Mouse (Mus musculus): ENCODE results near the gene Macf1. TPM values are rescaled to one million over a fixed set of nuclear protein-coding genes. Genes with fewer than 3 reads are reported as not detected.
"Not testable (repeated sequence)": the region's sequence is repeated elsewhere in the genome, so short reads cannot be mapped to it uniquely, and the experiment has no call there.

Gene Macf1
- polyA plus RNA-seq, 1 experiment: 251 TPM

GRCm38 (mm10) chr4:123662914-123663687 lies 21.1 kb downstream of the Macf1 start:
- Histone ChIP-seq H3K9ac (ENCODE audit: low read depth, poor library complexity, severe bottlenecking) (peak overlapping the region; percentile 98), H3K4me1 (ENCODE audit: control insufficient read depth, insufficient read depth, low read length) (peaks cover 2% of the 10 kb centered on the region), H3K27ac (ENCODE audit: insufficient read depth, low read length) (peak overlapping the region; percentile 90), H3K9me3 (replicated peaks; ENCODE audit: control insufficient read depth, insufficient read depth, low read length, poor library complexity, severe bottlenecking) (no peaks in the 10 kb centered on the region), H3K36me3 (ENCODE audit: control insufficient read depth, insufficient read depth, low read length, poor library complexity, severe bottlenecking) (no peaks in the 10 kb centered on the region; the same call in 1 of the 2 replicates), H3K4me3 (ENCODE audit: low read depth, low read length) (peak overlapping the region; percentile 83), H3K27me3 (ENCODE audit: control insufficient read depth, insufficient read depth, low read length, poor library complexity, severe bottlenecking) (no peaks in the 10 kb centered on the region)
- TF ChIP-seq EP300 (IDR thresholded peaks at IDR 0.05; ENCODE audit: insufficient read depth, low read depth, low read length): 0 out of 2 replicates have a peak, but pooled peaks have one; percentile 56
- no peak for TF ChIP-seq CTCF (IDR thresholded peaks at IDR 0.05; ENCODE audit: low read depth, low read length)

GRCm38 (mm10) chr4:123658175-123658574 lies 26.0 kb downstream of the Macf1 start:
- Histone ChIP-seq H3K27me3 (ENCODE audit: control insufficient read depth, insufficient read depth, low read length, poor library complexity, severe bottlenecking) (no peaks in the 10 kb centered on the region), H3K4me3 (ENCODE audit: low read depth, low read length) (no peak overlapping the region), H3K9ac (ENCODE audit: low read depth, poor library complexity, severe bottlenecking) (0 out of 2 replicates have a peak overlapping the region, but pooled peaks have one; percentile 23), H3K27ac (ENCODE audit: insufficient read depth, low read length) (no peak overlapping the region), H3K4me1 (ENCODE audit: control insufficient read depth, insufficient read depth, low read length) (peaks cover 2% of the 10 kb centered on the region), H3K36me3 (ENCODE audit: control insufficient read depth, insufficient read depth, low read length, poor library complexity, severe bottlenecking) (no peaks in the 10 kb centered on the region; the same call in 1 of the 2 replicates), H3K9me3 (replicated peaks; ENCODE audit: control insufficient read depth, insufficient read depth, low read length, poor library complexity, severe bottlenecking) (no peaks in the 10 kb centered on the region)
- TF ChIP-seq CTCF (IDR thresholded peaks at IDR 0.05; ENCODE audit: low read depth, low read length): no peak
- no peak for TF ChIP-seq EP300 (IDR thresholded peaks at IDR 0.05; ENCODE audit: insufficient read depth, low read depth, low read length)
- no peak for TF ChIP-seq POLR2A (IDR thresholded peaks at IDR 0.05; ENCODE audit: insufficient read depth, low read length)

- Histone ChIP-seq H3K9ac (ENCODE audit: low read depth, poor library complexity, severe bottlenecking) (no peak overlapping the region), H3K36me3 (ENCODE audit: control insufficient read depth, insufficient read depth, low read length, poor library complexity, severe bottlenecking) (no peaks in the 10 kb centered on the region), H3K4me1 (ENCODE audit: control insufficient read depth, insufficient read depth, low read length) (no peaks in the 10 kb centered on the region), H3K9me3 (replicated peaks; ENCODE audit: control insufficient read depth, insufficient read depth, low read length, poor library complexity, severe bottlenecking) (no peaks in the 10 kb centered on the region), H3K4me3 (ENCODE audit: low read depth, low read length) (no peak overlapping the region), H3K27me3 (ENCODE audit: control insufficient read depth, insufficient read depth, low read length, poor library complexity, severe bottlenecking) (no peaks in the 10 kb centered on the region), H3K27ac (ENCODE audit: insufficient read depth, low read length) (peak overlapping the region; percentile 29; the same call in 1 of the 2 replicates)
- TF ChIP-seq CTCF (IDR thresholded peaks at IDR 0.05; ENCODE audit: low read depth, low read length): no peak
- 0 out of 2 replicates have a peak, but pooled peaks have one; percentile 7 for TF ChIP-seq EP300 (IDR thresholded peaks at IDR 0.05; ENCODE audit: insufficient read depth, low read depth, low read length)
Observed at GRCm38 (mm10) chr4:123655245-123655644, 28.9 kb downstream of the Macf1 start.

- no peak overlapping the region for H3K4me3 ChIP-seq (ENCODE audit: low read depth, low read length)
- H3K9me3 ChIP-seq (replicated peaks; ENCODE audit: control insufficient read depth, insufficient read depth, low read length, poor library complexity, severe bottlenecking): no peaks in the 10 kb centered on the region
- no peak overlapping the region for H3K9ac ChIP-seq (ENCODE audit: low read depth, poor library complexity, severe bottlenecking)
- H3K4me1 ChIP-seq (ENCODE audit: control insufficient read depth, insufficient read depth, low read length): no peaks in the 10 kb centered on the region
- H3K27me3 ChIP-seq (ENCODE audit: control insufficient read depth, insufficient read depth, low read length, poor library complexity, severe bottlenecking): no peaks in the 10 kb centered on the region
- no peak for TF ChIP-seq POLR2A (IDR thresholded peaks at IDR 0.05; ENCODE audit: insufficient read depth, low read length)
- TF ChIP-seq CTCF (IDR thresholded peaks at IDR 0.05; ENCODE audit: low read depth, low read length): no peak
- no peak for TF ChIP-seq EP300 (IDR thresholded peaks at IDR 0.05; ENCODE audit: insufficient read depth, low read depth, low read length)
- no peaks in the 10 kb centered on the region for H3K36me3 ChIP-seq (ENCODE audit: control insufficient read depth, insufficient read depth, low read length, poor library complexity, severe bottlenecking)
- peak overlapping the region; percentile 91; the same call in 1 of the 2 replicates for H3K27ac ChIP-seq (ENCODE audit: insufficient read depth, low read length)
Observed at GRCm38 (mm10) chr4:123654566-123654965, 29.6 kb downstream of the Macf1 start.

- H3K4me3 ChIP-seq (ENCODE audit: low read depth, low read length); H3K4me1 ChIP-seq (ENCODE audit: control insufficient read depth, insufficient read depth, low read length); H3K9ac ChIP-seq (ENCODE audit: low read depth, poor library complexity, severe bottlenecking); H3K9me3 ChIP-seq (replicated peaks; ENCODE audit: control insufficient read depth, insufficient read depth, low read length, poor library complexity, severe bottlenecking); H3K27me3 ChIP-seq (ENCODE audit: control insufficient read depth, insufficient read depth, low read length, poor library complexity, severe bottlenecking); H3K36me3 ChIP-seq (ENCODE audit: control insufficient read depth, insufficient read depth, low read length, poor library complexity, severe bottlenecking): not testable (repeated sequence)
- peak overlapping the region; percentile 91 for H3K27ac ChIP-seq (ENCODE audit: insufficient read depth, low read length)
- TF ChIP-seq EP300 (IDR thresholded peaks at IDR 0.05; ENCODE audit: insufficient read depth, low read depth, low read length): 0 out of 2 replicates have a peak, but pooled peaks have one; percentile 14
Observed at GRCm38 (mm10) chr4:123653446-123653845, 30.7 kb downstream of the Macf1 start.

GRCm38 (mm10) chr4:123652130-123652529 lies 32.0 kb downstream of the Macf1 start:
- H3K27ac ChIP-seq (ENCODE audit: insufficient read depth, low read length): peak overlapping the region; percentile 89

More at GRCm38 (mm10) chr4:123652130-123652529, 32.0 kb downstream of the Macf1 start:
- TF ChIP-seq EP300 (IDR thresholded peaks at IDR 0.05; ENCODE audit: insufficient read depth, low read depth, low read length) (no peak), CTCF (IDR thresholded peaks at IDR 0.05; ENCODE audit: low read depth, low read length) (no peak), POLR2A (IDR thresholded peaks at IDR 0.05; ENCODE audit: insufficient read depth, low read length) (no peak)
- no peaks in the 10 kb centered on the region for H3K27me3 ChIP-seq (ENCODE audit: control insufficient read depth, insufficient read depth, low read length, poor library complexity, severe bottlenecking)
- H3K4me3 ChIP-seq (ENCODE audit: low read depth, low read length): no peak overlapping the region
- H3K9me3 ChIP-seq (replicated peaks; ENCODE audit: control insufficient read depth, insufficient read depth, low read length, poor library complexity, severe bottlenecking): no peaks in the 10 kb centered on the region
- 0 out of 2 replicates have a peak, but pooled peaks cover 8% of the 10 kb centered on the region for H3K36me3 ChIP-seq (ENCODE audit: control insufficient read depth, insufficient read depth, low read length, poor library complexity, severe bottlenecking)
- peak overlapping the region; percentile 53 for H3K9ac ChIP-seq (ENCODE audit: low read depth, poor library complexity, severe bottlenecking)
- no peaks in the 10 kb centered on the region for H3K4me1 ChIP-seq (ENCODE audit: control insufficient read depth, insufficient read depth, low read length)

Data from ES-Bruce4 (cell line).